Mouse (Mus musculus): Measurements from ENCODE around the gene Hipk3. TPM values are rescaled to one million over a fixed set of nuclear protein-coding genes. Genes with fewer than 3 reads are reported as not detected.

Gene Hipk3
- polyA plus RNA-seq, 1 experiment: 37.9 TPM

GRCm38 (mm10) chr2:104458569-104459332, 35.5 kb downstream of the Hipk3 start:
- no peak overlapping the region for H3K4me3 ChIP-seq (ENCODE audit: insufficient read depth, low read length)
- no peak overlapping the region for H3K27ac ChIP-seq (ENCODE audit: insufficient read depth, low read length)
- peaks cover 17% of the 10 kb centered on the region for H3K4me1 ChIP-seq (ENCODE audit: control insufficient read depth, insufficient read depth, low read length)
- TF ChIP-seq CTCF (IDR thresholded peaks at IDR 0.05; ENCODE audit: extremely low read depth, insufficient read depth, low read length) (no peak), POLR2A (IDR thresholded peaks at IDR 0.05; ENCODE audit: extremely low read depth, insufficient read depth, low read length) (no peak)

GRCm38 (mm10) chr2:104457106-104457505, 37.1 kb downstream of the Hipk3 start:
- H3K4me1 ChIP-seq (ENCODE audit: control insufficient read depth, insufficient read depth, low read length): peaks cover 15% of the 10 kb centered on the region
- H3K4me3 ChIP-seq (ENCODE audit: insufficient read depth, low read length): no peak overlapping the region
- TF ChIP-seq CTCF (IDR thresholded peaks at IDR 0.05; ENCODE audit: extremely low read depth, insufficient read depth, low read length): no peak
- no peak for TF ChIP-seq POLR2A (IDR thresholded peaks at IDR 0.05; ENCODE audit: extremely low read depth, insufficient read depth, low read length)
- H3K27ac ChIP-seq (ENCODE audit: insufficient read depth, low read length): no peak overlapping the region

DNA sequence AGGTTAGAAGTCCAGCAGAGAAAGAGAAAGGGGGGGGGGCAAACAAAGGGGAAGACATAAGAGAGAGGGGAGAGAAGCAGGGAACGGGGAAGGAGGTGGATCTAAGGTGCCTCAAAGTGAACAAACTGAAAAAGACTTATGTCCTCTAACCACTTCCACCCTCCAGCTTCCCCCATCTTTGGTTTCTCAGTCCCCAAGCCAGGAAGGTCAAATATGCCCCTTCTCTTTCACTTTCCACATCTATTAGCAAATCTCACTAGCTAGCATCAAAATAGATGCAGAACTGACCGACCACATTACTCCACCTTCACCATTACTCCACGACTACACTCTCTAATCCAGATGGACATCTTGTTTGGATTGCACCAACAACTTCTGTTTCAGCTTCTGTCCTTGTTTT, 43.6 kb downstream of the Hipk3 start:
- no peak overlapping the region for H3K4me3 ChIP-seq (ENCODE audit: insufficient read depth, low read length)
- peaks cover 6% of the 10 kb centered on the region for H3K4me1 ChIP-seq (ENCODE audit: control insufficient read depth, insufficient read depth, low read length)
- TF ChIP-seq CTCF (IDR thresholded peaks at IDR 0.05; ENCODE audit: extremely low read depth, insufficient read depth, low read length) (no peak), POLR2A (IDR thresholded peaks at IDR 0.05; ENCODE audit: extremely low read depth, insufficient read depth, low read length) (no peak)

GRCm38 (mm10) chr2:104449191-104449590, 45.1 kb downstream of the Hipk3 start:
- H3K4me3 ChIP-seq (ENCODE audit: insufficient read depth, low read length): no peak overlapping the region
- H3K4me1 ChIP-seq (ENCODE audit: control insufficient read depth, insufficient read depth, low read length): peaks cover 5% of the 10 kb centered on the region
- no peak overlapping the region for H3K27ac ChIP-seq (ENCODE audit: insufficient read depth, low read length)
- TF ChIP-seq POLR2A (IDR thresholded peaks at IDR 0.05; ENCODE audit: extremely low read depth, insufficient read depth, low read length) (no peak), CTCF (IDR thresholded peaks at IDR 0.05; ENCODE audit: extremely low read depth, insufficient read depth, low read length) (no peak)

More for the DNA sequence above, 43.6 kb downstream of the Hipk3 start:
- no peak overlapping the region for H3K27ac ChIP-seq (ENCODE audit: insufficient read depth, low read length)

DNA sequence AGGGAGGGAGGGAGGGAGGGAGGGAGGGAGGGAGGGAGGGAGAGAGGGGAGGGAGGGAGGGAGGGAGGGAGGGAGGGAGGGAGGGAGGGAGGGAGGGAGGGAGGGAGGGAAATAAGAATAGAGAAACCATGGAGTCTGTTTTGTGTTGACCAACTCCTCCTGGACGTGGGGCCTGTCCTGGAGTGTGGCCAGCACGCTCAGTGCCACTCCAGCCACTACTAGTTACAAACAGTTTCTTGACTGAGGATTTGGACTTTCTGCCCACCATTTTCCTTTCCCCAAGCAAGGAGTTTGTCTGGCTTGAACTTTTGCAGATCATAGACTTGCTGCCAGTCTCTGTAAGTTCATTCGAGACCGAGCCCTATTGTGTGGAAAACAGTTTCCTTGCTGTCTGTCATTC, 46.0 kb downstream of the Hipk3 start:
- Histone ChIP-seq H3K27ac (ENCODE audit: insufficient read depth, low read length) (no peak overlapping the region), H3K4me3 (ENCODE audit: insufficient read depth, low read length) (no peak overlapping the region), H3K4me1 (ENCODE audit: control insufficient read depth, insufficient read depth, low read length) (peaks cover 5% of the 10 kb centered on the region)
- TF ChIP-seq POLR2A (IDR thresholded peaks at IDR 0.05; ENCODE audit: extremely low read depth, insufficient read depth, low read length): no peak
- no peak for TF ChIP-seq CTCF (IDR thresholded peaks at IDR 0.05; ENCODE audit: extremely low read depth, insufficient read depth, low read length)

- Histone ChIP-seq H3K27ac (ENCODE audit: insufficient read depth, low read length) (no peak overlapping the region), H3K4me1 (ENCODE audit: control insufficient read depth, insufficient read depth, low read length) (peaks cover 2% of the 10 kb centered on the region), H3K4me3 (ENCODE audit: insufficient read depth, low read length) (no peak overlapping the region)
- TF ChIP-seq POLR2A (IDR thresholded peaks at IDR 0.05; ENCODE audit: extremely low read depth, insufficient read depth, low read length) (no peak), CTCF (IDR thresholded peaks at IDR 0.05; ENCODE audit: extremely low read depth, insufficient read depth, low read length) (no peak)
Measured at GRCm38 (mm10) chr2:104446016-104446415, 48.2 kb downstream of the Hipk3 start.

DNA sequence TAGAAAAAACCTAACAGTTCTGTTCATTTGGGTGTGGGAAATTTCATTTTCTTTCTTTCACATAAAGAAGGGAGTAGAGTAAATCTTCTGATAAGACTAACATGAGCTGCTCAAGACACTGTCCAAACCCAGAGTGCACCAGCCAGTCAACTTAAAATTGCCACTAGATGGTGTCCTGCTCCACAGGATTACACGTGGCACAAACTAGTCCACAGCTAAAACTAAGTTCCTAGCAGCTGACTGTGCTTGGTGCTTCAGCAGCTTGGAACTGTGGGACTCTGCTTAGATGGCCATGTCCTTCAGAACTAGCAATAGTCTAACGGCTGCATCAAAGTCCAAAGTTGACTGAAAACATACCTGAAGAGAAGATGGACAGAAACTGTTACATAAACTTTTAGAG, 49.5 kb downstream of the Hipk3 start:
- peak; percentile 91 for TF ChIP-seq CTCF (IDR thresholded peaks at IDR 0.05; ENCODE audit: extremely low read depth, insufficient read depth, low read length)
- TF ChIP-seq POLR2A (IDR thresholded peaks at IDR 0.05; ENCODE audit: extremely low read depth, insufficient read depth, low read length): no peak
- no peak overlapping the region for H3K4me3 ChIP-seq (ENCODE audit: insufficient read depth, low read length)
- no peak overlapping the region for H3K27ac ChIP-seq (ENCODE audit: insufficient read depth, low read length)
- H3K4me1 ChIP-seq (ENCODE audit: control insufficient read depth, insufficient read depth, low read length): peaks cover 2% of the 10 kb centered on the region

DNA sequence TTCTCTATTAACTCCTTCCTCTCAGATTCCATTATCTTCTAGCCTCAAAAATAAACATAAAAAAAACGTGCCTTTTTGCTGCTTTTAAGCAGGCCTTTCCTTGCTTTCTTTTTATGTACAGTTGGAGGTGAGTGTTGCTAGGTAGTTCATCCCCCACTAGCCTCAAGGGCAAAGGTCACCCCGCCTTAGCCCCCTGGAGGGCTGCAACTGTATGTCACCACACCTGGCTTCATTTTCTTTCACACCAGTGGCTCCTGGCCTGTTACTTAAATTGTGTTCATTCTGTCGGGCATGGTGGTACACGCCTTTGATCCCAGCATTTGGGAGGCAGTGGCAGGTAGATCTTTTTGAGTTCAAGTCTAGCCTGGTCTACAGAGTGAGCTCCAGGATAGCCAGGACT, 51.9 kb downstream of the Hipk3 start:
- TF ChIP-seq CTCF (IDR thresholded peaks at IDR 0.05; ENCODE audit: extremely low read depth, insufficient read depth, low read length) (no peak), POLR2A (IDR thresholded peaks at IDR 0.05; ENCODE audit: extremely low read depth, insufficient read depth, low read length) (no peak)
- no peak overlapping the region for H3K27ac ChIP-seq (ENCODE audit: insufficient read depth, low read length)
- H3K4me1 ChIP-seq (ENCODE audit: control insufficient read depth, insufficient read depth, low read length): no peaks in the 10 kb centered on the region
- H3K4me3 ChIP-seq (ENCODE audit: insufficient read depth, low read length): no peak overlapping the region

GRCm38 (mm10) chr2:104436226-104436625, 58.0 kb downstream of the Hipk3 start:
- Histone ChIP-seq H3K27ac (ENCODE audit: insufficient read depth, low read length) (no peak overlapping the region), H3K4me1 (ENCODE audit: control insufficient read depth, insufficient read depth, low read length) (no peaks in the 10 kb centered on the region), H3K4me3 (ENCODE audit: insufficient read depth, low read length) (no peak overlapping the region)
- TF ChIP-seq CTCF (IDR thresholded peaks at IDR 0.05; ENCODE audit: extremely low read depth, insufficient read depth, low read length) (no peak), POLR2A (IDR thresholded peaks at IDR 0.05; ENCODE audit: extremely low read depth, insufficient read depth, low read length) (no peak)

DNA sequence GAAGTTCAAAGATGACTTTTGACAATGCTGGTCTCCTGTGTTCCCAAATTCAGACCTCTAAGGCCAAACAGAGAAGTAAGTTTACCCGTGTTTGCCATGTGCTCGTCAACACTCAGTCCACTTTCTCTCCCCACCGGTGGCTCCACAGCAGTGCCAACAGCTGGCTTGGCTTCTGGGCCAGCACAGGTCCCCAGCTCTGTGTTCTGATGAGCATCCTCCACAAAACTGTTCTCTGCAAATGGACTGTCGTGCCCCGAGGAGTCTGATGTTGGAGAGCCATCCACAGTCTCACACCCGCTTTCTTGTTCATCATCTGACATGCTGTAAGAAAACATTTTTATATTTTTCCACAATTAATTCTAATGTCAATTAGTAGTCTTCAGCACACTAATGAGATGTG, 63.2 kb downstream of the Hipk3 start:
- peaks cover 2% of the 10 kb centered on the region; the same call in 1 of the 2 replicates for H3K4me1 ChIP-seq (ENCODE audit: control insufficient read depth, insufficient read depth, low read length)
- TF ChIP-seq POLR2A (IDR thresholded peaks at IDR 0.05; ENCODE audit: extremely low read depth, insufficient read depth, low read length) (no peak), CTCF (IDR thresholded peaks at IDR 0.05; ENCODE audit: extremely low read depth, insufficient read depth, low read length) (no peak)
- H3K27ac ChIP-seq (ENCODE audit: insufficient read depth, low read length): no peak overlapping the region
- H3K4me3 ChIP-seq (ENCODE audit: insufficient read depth, low read length): no peak overlapping the region

Data from cortical plate, adult 2 months (tissue).